Mouse (Mus musculus) heart, postnatal 0 days (tissue): ENCODE measurements at regions not wholly inside any gene's neighbourhood (a gene's known extent, or its start where the extent isn't known, plus 50 kb on each side); places are given as distances from the start of the nearest gene placed in this dataset.

Source experiments
- ATAC-seq: fragments of 200-750 bp; cut with Nextera tagmentation; 2 replicates; pipeline ENCODE4 v1.8.0; 2017; ENCODE audit warnings: low read depth, moderate number of reproducible peaks, moderate library complexity; ENCODE audit not compliant: insufficient read depth
- DNase-seq: peaks from one replicate; pipeline ENCODE4 v3.0.0-alpha.2; 2016; ENCODE audit warnings: low spot score
- H3K27ac ChIP-seq: fragments of 300-500 bp; sonication (generic); 2 replicates; pipeline ENCODE4 v1.5.1; 2014; ENCODE audit warnings: low read depth, mild to moderate bottlenecking
- H3K27me3 ChIP-seq: fragments of 300-500 bp; sonication (generic); 2 replicates; pipeline ENCODE4 v1.6.1; 2014; ENCODE audit warnings: low read length, mixed read lengths; ENCODE audit not compliant: control insufficient read depth, insufficient read depth
- H3K36me3 ChIP-seq: fragments of 300-500 bp; sonication (generic); replicated peaks from 2 replicates; pipeline ENCODE4 v1.6.1; 2014; ENCODE audit warnings: low read length, mixed read lengths; ENCODE audit not compliant: control insufficient read depth, insufficient read depth
- H3K4me1 ChIP-seq: fragments of 300-500 bp; sonication (generic); 2 replicates; pipeline ENCODE4 v1.6.1; 2014; ENCODE audit warnings: antibody characterized with exemption; ENCODE audit not compliant: control insufficient read depth, insufficient read depth
- H3K4me2 ChIP-seq: fragments of 300-500 bp; sonication (generic); 2 replicates; pipeline ENCODE4 v1.6.1; 2014; ENCODE audit warnings: low read depth, mild to moderate bottlenecking, low read length, moderate library complexity
- H3K4me3 ChIP-seq: fragments of 300-500 bp; sonication (generic); 2 replicates; pipeline ENCODE4 v1.5.1; 2014; ENCODE audit warnings: low read depth, low read length
- H3K9ac ChIP-seq: fragments of 300-500 bp; sonication (generic); replicated peaks from 2 replicates; pipeline ENCODE4 v1.6.1; 2014; ENCODE audit warnings: low read depth, low read length, mixed read lengths
- H3K9me3 ChIP-seq: fragments of 300-500 bp; sonication (generic); replicated peaks from 2 replicates; pipeline ENCODE4 v1.6.1; 2016; ENCODE audit warnings: low read length; ENCODE audit not compliant: control insufficient read depth
- CTCF ChIP-seq: IDR thresholded peaks from 2 replicates; pipeline ENCODE4 v1.5.1; 2016; ENCODE audit warnings: antibody characterized with exemption, control low read depth, low read depth
- EP300 ChIP-seq: IDR thresholded peaks from 2 replicates; pipeline ENCODE4 v1.6.1; 2016; ENCODE audit warnings: antibody characterized with exemption, low read depth
- WGBS: fragments of 180-500 bp; shearing (Covaris S2); extraction: QIAGEN DNeasy Blood & Tissue Kit; methylation state at CpG from one replicate; pipeline ENCODE4 v1.1.7; 2014; 5-methylcytosine and 5-hydroxymethylcytosine counted together

DNA sequence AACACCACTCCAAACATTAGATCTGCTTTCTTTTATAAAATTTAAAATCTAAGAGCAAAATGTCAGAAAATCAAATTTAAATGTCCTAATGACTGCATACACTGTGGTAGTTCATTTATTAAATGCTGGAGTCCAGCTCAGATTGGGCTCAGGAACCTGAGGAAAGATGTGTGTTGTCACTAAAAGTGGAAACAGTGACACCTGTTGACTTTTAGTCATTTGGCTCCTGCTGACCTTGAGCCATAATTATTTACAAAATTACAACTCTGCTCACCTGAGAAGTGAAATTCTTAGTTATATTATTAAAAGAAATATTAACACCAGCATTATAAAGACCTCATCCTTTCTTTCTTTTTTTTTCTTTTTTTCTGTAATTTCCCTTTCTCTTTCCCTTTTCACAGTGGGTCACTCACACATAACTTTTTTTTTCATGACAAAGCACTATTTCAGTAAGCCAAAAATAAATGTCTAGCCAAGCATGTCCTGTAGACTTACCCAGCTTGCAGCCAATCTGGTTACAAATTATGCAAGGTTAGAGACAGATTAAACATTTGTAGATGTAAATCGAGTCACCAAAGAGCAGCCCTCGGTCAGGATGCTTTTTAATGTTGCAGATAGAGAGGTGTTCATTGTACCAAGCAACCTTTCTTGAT, 288.9 kb upstream of the Tet2 start:
- no peak overlapping the region for H3K4me3 ChIP-seq
- H3K9me3 ChIP-seq, result no peaks in the 10 kb centered on the region
- no peaks in the 10 kb centered on the region for H3K27me3 ChIP-seq
- H3K9ac ChIP-seq, result no peak overlapping the region
- TF ChIP-seq EP300, result no peak
- no peak for TF ChIP-seq CTCF
- WGBS, result 78% methylated on average over 2 of the region's 2 CpGs
- DNase-seq (no peak), ATAC-seq (no peak)
- H3K36me3 ChIP-seq, result no peaks in the 10 kb centered on the region
- H3K4me1 ChIP-seq, result no peaks in the 10 kb centered on the region
- no peak overlapping the region for H3K27ac ChIP-seq
- no peak overlapping the region for H3K4me2 ChIP-seq

- H3K4me1 ChIP-seq, result no peaks in the 10 kb centered on the region
- H3K27ac ChIP-seq, result no peak overlapping the region
- TF ChIP-seq CTCF, result no peak
- no peak for TF ChIP-seq EP300
- H3K36me3 ChIP-seq, result no peaks in the 10 kb centered on the region
- no peak for ATAC-seq
- no peak for DNase-seq
- H3K9ac ChIP-seq, result no peak overlapping the region
- 71% methylated on average over 3 of the region's 3 CpGs for WGBS
- no peak overlapping the region for H3K4me3 ChIP-seq
- no peaks in the 10 kb centered on the region for H3K27me3 ChIP-seq
- no peak overlapping the region for H3K4me2 ChIP-seq
- H3K9me3 ChIP-seq, result no peaks in the 10 kb centered on the region
Observed at GRCm38 (mm10) chr3:133834459-133834858, 289.5 kb upstream of the Tet2 start.

- H3K36me3 ChIP-seq, result no peaks in the 10 kb centered on the region
- no peak overlapping the region for H3K4me2 ChIP-seq
- H3K4me1 ChIP-seq, result no peaks in the 10 kb centered on the region
- ATAC-seq, result no peak
- no peak overlapping the region for H3K9ac ChIP-seq
- H3K27ac ChIP-seq, result no peak overlapping the region
- H3K9me3 ChIP-seq, result no peaks in the 10 kb centered on the region
- DNase-seq, result no peak
- H3K4me3 ChIP-seq, result no peak overlapping the region
- TF ChIP-seq CTCF (no peak), EP300 (no peak)
- no peaks in the 10 kb centered on the region for H3K27me3 ChIP-seq
Observed at GRCm38 (mm10) chr3:133846301-133846700, 301.4 kb upstream of the Tet2 start.

DNA sequence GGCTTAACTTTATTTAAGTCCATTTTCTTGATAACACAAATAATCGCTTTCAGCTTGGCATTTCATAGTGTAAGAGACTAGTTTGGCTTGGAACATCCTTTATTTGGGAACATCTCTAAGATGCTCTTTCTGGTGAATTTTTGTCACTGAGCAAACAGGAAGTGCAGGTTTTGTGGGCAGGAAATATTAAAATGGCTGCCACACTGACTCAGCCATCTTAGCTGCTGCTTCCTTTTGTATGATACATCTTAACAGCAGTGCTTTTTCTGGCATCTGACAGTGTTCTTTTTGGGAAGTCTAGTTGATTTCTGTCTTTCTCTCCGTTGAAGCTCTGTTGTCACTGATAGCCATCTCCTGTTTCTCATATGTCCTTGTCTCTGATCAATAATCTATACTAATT, 329.4 kb upstream of the Tet2 start:
- no peak overlapping the region for H3K27ac ChIP-seq
- no peaks in the 10 kb centered on the region for H3K4me1 ChIP-seq
- WGBS, result 75% methylated on average over 2 of the region's 2 CpGs
- H3K36me3 ChIP-seq, result no peaks in the 10 kb centered on the region
- ATAC-seq, result no peak
- H3K9me3 ChIP-seq, result no peaks in the 10 kb centered on the region
- H3K4me2 ChIP-seq, result no peak overlapping the region
- no peaks in the 10 kb centered on the region for H3K27me3 ChIP-seq
- TF ChIP-seq EP300 (no peak), CTCF (no peak)
- H3K4me3 ChIP-seq, result no peak overlapping the region
- no peak overlapping the region for H3K9ac ChIP-seq
- DNase-seq, result no peak

GRCm38 (mm10) chr3:133876439-133877072, 331.6 kb upstream of the Tet2 start:
- 18% methylated on average over 13 of the region's 13 CpGs for WGBS
- peak; percentile 59 for DNase-seq
- Histone ChIP-seq H3K4me3 (peak overlapping the region; percentile 20; the same call in 1 of the 2 replicates), H3K9me3 (no peaks in the 10 kb centered on the region), H3K27ac (no peak overlapping the region), H3K27me3 (no peaks in the 10 kb centered on the region), H3K36me3 (no peaks in the 10 kb centered on the region), H3K9ac (no peak overlapping the region), H3K4me2 (peak overlapping the region; percentile 56), H3K4me1 (no peaks in the 10 kb centered on the region)
- ATAC-seq, result peak; percentile 77
- TF ChIP-seq CTCF (peak; percentile 85), EP300 (no peak)

GRCm38 (mm10) chr3:133877310-133877709, 332.4 kb upstream of the Tet2 start:
- TF ChIP-seq CTCF, result no peak
- TF ChIP-seq EP300, result no peak
- no peaks in the 10 kb centered on the region for H3K4me1 ChIP-seq
- H3K4me2 ChIP-seq, result no peak overlapping the region
- no peak overlapping the region for H3K27ac ChIP-seq
- H3K9me3 ChIP-seq, result no peaks in the 10 kb centered on the region
- no peaks in the 10 kb centered on the region for H3K36me3 ChIP-seq
- H3K27me3 ChIP-seq, result no peaks in the 10 kb centered on the region
- DNase-seq, result no peak
- H3K9ac ChIP-seq, result no peak overlapping the region
- ATAC-seq, result no peak
- WGBS, result 50% methylated on average over 5 of the region's 5 CpGs
- H3K4me3 ChIP-seq, result no peak overlapping the region
